Mouse (Mus musculus) MEL (cell line): ENCODE results near the gene Nsrp1. TPM values are rescaled to one million over a fixed set of nuclear protein-coding genes. Genes with fewer than 3 reads are reported as not detected.
"Not testable (repeated sequence)": the region's sequence is repeated elsewhere in the genome, so short reads cannot be mapped to it uniquely, and the experiment has no call there.

ENCODE experiments used
- DNase-seq: peaks from one replicate; pipeline ENCODE4 v3.0.0; 2011; ENCODE audit warnings: low read depth, low spot score
- H3K27ac ChIP-seq: 2 replicates; pipeline ENCODE4 v1.5.1; 2012; ENCODE audit warnings: low read depth, mild to moderate bottlenecking, control low read depth, low read length, moderate library complexity; ENCODE audit not compliant: control insufficient read depth
- H3K27me3 ChIP-seq, 2 experiments: fragments of 150-350 bp in 1 of 2; sonication (generic) in 1 of 2; 2 replicates each; pipeline ENCODE4 v1.6.1; 2012; ENCODE audit warnings: low read length in 2 of 2, mild to moderate bottlenecking in 2 of 2, improper control_type of control experiment in 1 of 2, moderate library complexity in 1 of 2; ENCODE audit not compliant: insufficient read depth in 2 of 2, control insufficient read depth in 1 of 2
- H3K36me3 ChIP-seq, 2 experiments: 2 replicates each; pipeline ENCODE4 v1.6.1; 2012 to 2014; ENCODE audit warnings: low read length in 2 of 2, improper control_type of control experiment in 1 of 2, inconsistent platforms in 1 of 2, mild to moderate bottlenecking in 1 of 2; ENCODE audit not compliant: insufficient read depth in 2 of 2, control insufficient read depth in 1 of 2
- H3K4me1 ChIP-seq, 2 experiments: fragments of 150-350 bp in 1 of 2; sonication (generic) in 1 of 2; 2 replicates each; pipeline ENCODE4 v1.6.1; 2012; ENCODE audit warnings: low read length in 2 of 2, improper control_type of control experiment in 1 of 2, mild to moderate bottlenecking in 1 of 2; ENCODE audit not compliant: insufficient read depth in 2 of 2, control insufficient read depth in 1 of 2
- H3K4me3 ChIP-seq, 2 experiments: fragments of 150-350 bp in 1 of 2; sonication (generic) in 1 of 2; 2 replicates each; pipeline ENCODE4 v1.5.1; 2012; ENCODE audit warnings: low read depth in 2 of 2, low read length in 2 of 2, mild to moderate bottlenecking in 2 of 2, moderate library complexity in 2 of 2, control low read depth in 1 of 2, improper control_type of control experiment in 1 of 2; ENCODE audit not compliant: control insufficient read depth in 1 of 2, insufficient read depth in 1 of 2
- H3K79me2 ChIP-seq: 2 replicates; pipeline ENCODE4 v1.6.1; 2012; ENCODE audit warnings: mild to moderate bottlenecking, low read length, moderate library complexity; ENCODE audit not compliant: control insufficient read depth, poor library complexity, insufficient read depth
- H3K9ac ChIP-seq: 2 replicates; pipeline ENCODE4 v1.6.1; 2012; ENCODE audit warnings: low read depth, mild to moderate bottlenecking, control low read depth, low read length, moderate library complexity; ENCODE audit not compliant: control insufficient read depth, poor library complexity, severe bottlenecking
- H3K9me3 ChIP-seq: fragments of 150-350 bp; sonication (generic); replicated peaks from 2 replicates; pipeline ENCODE4 v1.6.1; 2012; ENCODE audit warnings: mild to moderate bottlenecking, low read length, improper control_type of control experiment, moderate library complexity; ENCODE audit not compliant: insufficient read depth
- BHLHE40 ChIP-seq: IDR thresholded peaks from 2 replicates; pipeline ENCODE4 v1.6.1; 2012; ENCODE audit warnings: low read depth, mild to moderate bottlenecking, inconsistent platforms, low read length, improper control_type of control experiment, borderline replicate concordance
- CTCF ChIP-seq, 3 experiments: IDR thresholded peaks in 2 of 3; conservative IDR thresholded peaks in 1 of 3; 2 replicates each; pipeline ENCODE4 v1.5.1; 2011 to 2012; ENCODE audit warnings: low read length in 3 of 3, low read depth in 2 of 3, mild to moderate bottlenecking in 2 of 3, improper control_type of control experiment in 1 of 3, inconsistent platforms in 1 of 3, mixed read lengths in 1 of 3, moderate library complexity in 1 of 3; ENCODE audit not compliant: control insufficient read depth in 1 of 3, insufficient read depth in 1 of 3, poor library complexity in 1 of 3, severe bottlenecking in 1 of 3
- E2F4 ChIP-seq: IDR thresholded peaks from 2 replicates; pipeline ENCODE4 v1.6.1; 2011; ENCODE audit warnings: low read depth, low read length, improper control_type of control experiment, borderline replicate concordance
- ELF1 ChIP-seq: IDR thresholded peaks from 2 replicates; pipeline ENCODE4 v1.6.1; 2014; ENCODE audit warnings: low read depth, mild to moderate bottlenecking, inconsistent platforms, low read length, improper control_type of control experiment, moderate library complexity
- ETS1 ChIP-seq: IDR thresholded peaks from 2 replicates; pipeline ENCODE4 v1.6.1; 2012; ENCODE audit warnings: low read depth, mild to moderate bottlenecking, inconsistent platforms, low read length, improper control_type of control experiment, moderate library complexity
- GABPA ChIP-seq: IDR thresholded peaks from 2 replicates; pipeline ENCODE4 v1.6.1; 2012; ENCODE audit warnings: low read depth, mild to moderate bottlenecking, inconsistent platforms, low read length, improper control_type of control experiment, moderate library complexity
- GATA1 ChIP-seq: IDR thresholded peaks from 2 replicates; pipeline ENCODE4 v1.6.1; 2011; ENCODE audit warnings: low read depth, low read length, improper control_type of control experiment
- JUND ChIP-seq: IDR thresholded peaks from 2 replicates; pipeline ENCODE4 v1.6.1; 2011; ENCODE audit warnings: low read depth, mild to moderate bottlenecking, improper control_type of control experiment, low read length
- MAZ ChIP-seq: IDR thresholded peaks from 2 replicates; pipeline ENCODE4 v1.6.1; 2012; ENCODE audit warnings: low read depth, mild to moderate bottlenecking, inconsistent platforms, low read length, improper control_type of control experiment
- MXI1 ChIP-seq: IDR thresholded peaks from 2 replicates; pipeline ENCODE4 v1.6.1; 2011; ENCODE audit warnings: mild to moderate bottlenecking, low read depth, low read length, improper control_type of control experiment
- MYC ChIP-seq: IDR thresholded peaks from 2 replicates; pipeline ENCODE4 v1.6.1; 2011; ENCODE audit warnings: low read depth, mild to moderate bottlenecking, low read length, improper control_type of control experiment, moderate library complexity
- POLR2AphosphoS5 ChIP-seq: IDR thresholded peaks from 2 replicates; pipeline ENCODE4 v1.6.1; 2012; ENCODE audit warnings: low read depth, borderline replicate concordance, mild to moderate bottlenecking, inconsistent platforms, low read length, moderate library complexity, mixed read lengths
- RAD21 ChIP-seq: IDR thresholded peaks from 2 replicates; pipeline ENCODE4 v1.6.1; 2011; ENCODE audit warnings: mild to moderate bottlenecking, low read depth, low read length, improper control_type of control experiment
- SIN3A ChIP-seq: IDR thresholded peaks from 2 replicates; pipeline ENCODE4 v1.6.1; 2012; ENCODE audit warnings: low read length, improper control_type of control experiment, inconsistent platforms
- SMC3 ChIP-seq: IDR thresholded peaks from 2 replicates; pipeline ENCODE4 v1.6.1; 2011; ENCODE audit warnings: low read depth, low read length, improper control_type of control experiment
- TAL1 ChIP-seq: IDR thresholded peaks from 2 replicates; pipeline ENCODE4 v1.6.1; 2012; ENCODE audit warnings: mild to moderate bottlenecking, inconsistent platforms, low read length, moderate library complexity, mixed read lengths
- TBP ChIP-seq: IDR thresholded peaks from 2 replicates; pipeline ENCODE4 v1.8.0; 2011; ENCODE audit warnings: low read depth, low read length, improper control_type of control experiment
- TCF12 ChIP-seq: IDR thresholded peaks from 2 replicates; pipeline ENCODE4 v1.6.1; 2014; ENCODE audit warnings: low read depth, mild to moderate bottlenecking, inconsistent platforms, low read length, improper control_type of control experiment, moderate library complexity
- UBTF ChIP-seq: IDR thresholded peaks from 2 replicates; pipeline ENCODE4 v1.6.1; 2012; ENCODE audit warnings: low read depth, mild to moderate bottlenecking, inconsistent platforms, low read length, improper control_type of control experiment, moderate library complexity, borderline replicate concordance; ENCODE audit not compliant: insufficient read depth
- USF1 ChIP-seq: IDR thresholded peaks from 2 replicates; pipeline ENCODE4 v1.6.1; 2014; ENCODE audit warnings: low read depth, mild to moderate bottlenecking, inconsistent platforms, low read length, improper control_type of control experiment, moderate library complexity
- ZC3H11A ChIP-seq: IDR thresholded peaks from 2 replicates; pipeline ENCODE4 v1.6.1; 2012; ENCODE audit warnings: low read depth, mild to moderate bottlenecking, inconsistent platforms, low read length, improper control_type of control experiment
- ZNF384 ChIP-seq: IDR thresholded peaks from 2 replicates; pipeline ENCODE4 v1.6.1; 2012; ENCODE audit warnings: low read depth, mild to moderate bottlenecking, inconsistent platforms, low read length, improper control_type of control experiment
- polyA plus RNA-seq, 2 experiments: library from polyadenylated mRNA; stranded (reverse) in 1 of 2; unstranded in 1 of 2; fragments of >175 nt in 1 of 2; fragments of >200 nt in 1 of 2; gene quantifications; 2 replicates each; pipeline versions ENCODE4 v1.2.1 to v1.2.4; 2012; ENCODE audit warnings: low replicate concordance in 2 of 2, low read depth in 1 of 2; ENCODE audit not compliant: insufficient read length in 2 of 2, insufficient read depth in 1 of 2, missing spikeins in 1 of 2
- total RNA-seq: library from RNA; depleted of rRNA; stranded (reverse); fragments of 300-350 nt; gene quantifications from 2 replicates; pipeline ENCODE4 v1.2.3, GENCODE M21; 2012

Nsrp1 gene
- total and polyA plus RNA-seq, 3 experiments: 21.0 to 140 (median 21.6) TPM

DNA sequence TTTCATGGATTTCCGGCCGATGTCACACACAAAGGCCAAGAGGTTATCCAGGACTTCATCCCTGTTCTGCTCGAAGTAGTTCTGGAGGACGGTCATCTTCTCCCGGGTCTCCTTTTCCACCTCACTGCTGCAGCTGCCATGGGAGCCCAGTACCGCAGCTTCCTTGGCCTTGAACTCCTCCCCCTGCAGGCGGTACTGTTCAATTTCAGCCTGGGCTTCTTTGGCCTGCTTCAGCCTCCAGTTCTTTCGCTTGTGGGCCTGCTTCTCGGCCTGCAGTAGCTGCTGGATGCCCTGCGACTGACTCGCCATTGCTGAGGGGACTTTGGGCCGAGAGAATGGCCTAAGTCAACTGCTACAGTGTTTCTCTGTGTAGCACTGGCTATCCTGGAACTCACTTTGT is 29.6 kb upstream of the Nsrp1 start:
- not testable (repeated sequence) for DNase-seq, H3K27me3 ChIP-seq, H3K4me3 ChIP-seq, H3K27ac ChIP-seq, H3K4me1 ChIP-seq, H3K9me3 ChIP-seq, H3K9ac ChIP-seq, H3K79me2 ChIP-seq, H3K36me3 ChIP-seq
- peak in 2 of 3 experiments; percentile 11 to 26; a peak in 3 of 6 replicates for TF ChIP-seq CTCF (IDR thresholded peaks at IDR 0.05 in 2 of 3, conservative IDR thresholded peaks at IDR 0.05 in 1 of 3; ENCODE audit: control insufficient read depth in 1 of 3, insufficient read depth in 1 of 3, low read depth in 2 of 3, low read length in 3 of 3, poor library complexity in 1 of 3, severe bottlenecking in 1 of 3)

DNA sequence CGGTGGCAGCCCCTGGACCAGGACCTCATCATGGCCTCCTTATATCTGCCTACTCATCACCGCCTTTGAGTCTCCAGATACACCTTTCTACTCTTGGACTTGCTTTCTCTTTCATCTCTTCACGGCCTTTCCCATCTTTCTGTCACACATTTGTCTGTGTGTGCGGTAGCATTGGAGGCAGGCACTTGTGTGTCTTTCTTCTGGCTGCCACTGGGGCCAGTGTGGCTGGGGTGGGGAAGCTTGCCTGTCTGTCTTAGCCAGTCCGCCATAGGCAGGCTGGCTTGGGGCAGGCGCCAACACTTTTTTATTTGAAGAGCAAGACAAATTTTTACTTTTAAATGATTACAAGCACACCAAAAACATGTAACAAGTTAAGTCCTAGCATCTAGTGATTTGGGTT is 28.7 kb upstream of the Nsrp1 start:
- Histone ChIP-seq H3K9ac (no peak overlapping the region), H3K27ac (no peak overlapping the region), H3K27me3 (no peaks in the 10 kb centered on the region), H3K79me2 (no peaks in the 10 kb centered on the region), H3K36me3 (no peaks in the 10 kb centered on the region), H3K4me1 (peaks cover 0 to 6% of the 10 kb centered on the region in 2 experiments; a peak in 1 of 4 replicates), H3K4me3 (no peak overlapping the region), H3K9me3 (no peaks in the 10 kb centered on the region)
- TF ChIP-seq ELF1: no peak
- no peak for TF ChIP-seq POLR2AphosphoS5
- no peak for TF ChIP-seq UBTF
- no peak for TF ChIP-seq GATA1
- no peak for TF ChIP-seq BHLHE40
- no peak for TF ChIP-seq TCF12
- TF ChIP-seq MAZ: no peak
- no peak for DNase-seq

DNA sequence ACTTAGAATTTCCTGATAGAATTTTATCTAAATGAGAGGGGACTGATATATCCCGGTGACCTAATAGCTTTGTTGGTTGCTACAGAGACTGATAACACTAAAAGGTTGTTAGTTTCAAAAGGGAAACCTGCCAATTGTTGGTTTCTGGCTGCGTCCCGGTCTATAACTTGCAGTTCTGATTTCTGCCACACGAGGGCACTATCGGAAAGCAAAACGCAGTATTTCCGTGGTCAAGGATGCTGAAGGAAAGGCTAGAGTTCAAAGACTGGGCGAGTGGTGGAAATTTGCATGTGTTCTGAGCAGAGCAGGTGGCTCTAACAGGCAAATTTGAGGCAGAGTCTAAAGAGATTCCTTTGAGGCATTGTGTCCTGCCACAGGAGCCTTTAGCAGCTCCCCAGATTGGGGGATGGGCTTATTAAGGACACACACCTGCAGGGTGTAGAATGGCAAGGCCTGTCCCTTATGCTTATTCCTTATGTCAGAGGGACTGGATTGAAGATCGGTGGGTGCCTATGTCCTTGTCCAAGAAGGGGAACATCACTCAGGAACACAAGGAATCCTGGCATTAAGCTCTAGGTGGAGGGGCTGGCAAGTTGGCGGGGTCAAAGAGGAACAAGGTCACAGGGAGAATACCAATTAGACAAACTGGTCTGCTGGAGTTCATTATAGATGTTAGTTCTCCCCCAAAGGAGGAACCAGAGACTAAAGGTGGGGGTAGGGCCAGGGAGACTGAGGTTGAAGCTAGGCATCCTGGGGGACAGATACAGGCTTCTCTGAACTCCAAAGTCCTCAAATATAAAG is 22.1 kb upstream of the Nsrp1 start:
- Histone ChIP-seq H3K36me3 (no peaks in the 10 kb centered on the region; a peak in 1 of 4 replicates), H3K9me3 (no peaks in the 10 kb centered on the region), H3K27me3 (no peaks in the 10 kb centered on the region), H3K79me2 (no peaks in the 10 kb centered on the region), H3K4me1 (peaks cover 0 to 4% of the 10 kb centered on the region in 2 experiments; a peak in 1 of 4 replicates), H3K27ac (no peak overlapping the region), H3K4me3 (peak overlapping the region in 1 of 2 experiments; percentile 2; a peak in 1 of 4 replicates), H3K9ac (no peak overlapping the region)
- TF ChIP-seq GABPA: no peak
- no peak for TF ChIP-seq E2F4
- peak; percentile 99 for TF ChIP-seq SMC3
- TF ChIP-seq TBP: no peak
- TF ChIP-seq MYC: peak; percentile 15; the same call in 1 of the 2 replicates
- TF ChIP-seq USF1: no peak
- peak; percentile 69; the same call in 1 of the 2 replicates for TF ChIP-seq MXI1
- TF ChIP-seq JUND: no peak
- no peak for TF ChIP-seq TAL1
- peak; percentile 98 for TF ChIP-seq ZC3H11A
- TF ChIP-seq GATA1: peak; percentile 66
- no peak; the same call in none of the 2 replicates for TF ChIP-seq RAD21
- TF ChIP-seq ETS1: peak; percentile 50; the same call in 1 of the 2 replicates
- TF ChIP-seq TCF12: peak; percentile 26; the same call in 1 of the 2 replicates
- peak; percentile 88 to 100 (median 91) for TF ChIP-seq CTCF (IDR thresholded peaks at IDR 0.05 in 2 of 3, conservative IDR thresholded peaks at IDR 0.05 in 1 of 3; ENCODE audit: control insufficient read depth in 1 of 3, insufficient read depth in 1 of 3, low read depth in 2 of 3, low read length in 3 of 3, poor library complexity in 1 of 3, severe bottlenecking in 1 of 3)
- peak; percentile 88 for TF ChIP-seq SIN3A
- 0 out of 2 replicates have a peak, but pooled peaks have one; percentile 2 for TF ChIP-seq ZNF384
- DNase-seq: peak; percentile 87
